Mouse (Mus musculus) heart, adult 2 months (tissue): ENCODE data around the gene Rbm10.

Source experiments
- CTCF ChIP-seq: fragments of 200-600 bp; IDR thresholded peaks from 2 replicates; pipeline ENCODE4 v1.8.1; 2022; ENCODE audit warnings: antibody characterized with exemption, mild to moderate bottlenecking, moderate library complexity
- EP300 ChIP-seq: fragments of 200-500 bp; IDR thresholded peaks from 2 replicates; pipeline ENCODE4 v1.6.1; 2011; ENCODE audit warnings: low read depth, low read length, control low read depth; ENCODE audit not compliant: insufficient read depth

- TF ChIP-seq CTCF (no peak), EP300 (no peak)
These were observed 46.3 kb upstream of the Rbm10 start for GRCm38 (mm10) chrX:20571024-20571423.
